Mouse (Mus musculus) frontal cortex, postnatal 36 days (tissue): Measurements from ENCODE around the gene Rhox2c.
"Not testable (repeated sequence)": the region's sequence is repeated elsewhere in the genome, so short reads cannot be mapped to it uniquely, and the experiment has no call there.

Experiments used
- DNase-seq, 2 experiments: peaks; one replicate each; pipeline ENCODE4 v3.0.0; 2022; ENCODE audit warnings: low spot score in 2 of 2

The Rhox2c gene

GRCm38 (mm10) chrX:37453380-37453779 is at the start of gene Rhox2c:
Gene Rhox2c, plus strand, starts transcription at chrX:37453680.
- DNase-seq = not testable (repeated sequence)

GRCm38 (mm10) chrX:37411767-37412166 is 41.7 kb upstream of the Rhox2c start, which contains the start of gene Rhox2b:
Gene Rhox2b, plus strand, starts transcription at chrX:37412067.
- DNase-seq = not testable (repeated sequence)

GRCm38 (mm10) chrX:37432194-37432593 is 21.3 kb upstream of the Rhox2c start, which contains the start of gene Rhox4b:
Gene Rhox4b, plus strand, starts transcription at chrX:37432494.
- DNase-seq = not testable (repeated sequence)

- DNase-seq = not testable (repeated sequence)
These were observed 4.8 kb downstream of the Rhox2c start, which contains the start of gene Rhox3c for GRCm38 (mm10) chrX:37458285-37458684. Gene Rhox3c, plus strand, starts transcription at chrX:37458585.

- DNase-seq = not testable (repeated sequence)
These were observed 26.6 kb downstream of the Rhox2c start, which contains the start of gene Rhox4c for GRCm38 (mm10) chrX:37480037-37480436. Gene Rhox4c, plus strand, starts transcription at chrX:37480337.

- DNase-seq = not testable (repeated sequence)
These were observed 60.6 kb downstream of the Rhox2c start, which contains the start of gene Rhox4d for GRCm38 (mm10) chrX:37514059-37514458. Gene Rhox4d, plus strand, starts transcription at chrX:37514359.
